Comparison of ENCODE assay signal across 10 mouse cellular contexts in genomic region chr2:153483118-153483983, GRCm38 (mm10). TPM values are rescaled to one million over a fixed set of nuclear protein-coding genes. Genes with fewer than 3 reads are reported as not detected.
DNase-seq lines count a peak whose midpoint lies in the region; ATAC-seq lines count a peak whose summit lies in the region.
"Had no signal": no experiment of that assay in that cellular context is flagged by ENCODE, and none has a peak within 500 bp of the region (broad histone marks: within the 10 kb centered on the region; RNA-seq: fewer than 3 reads in every experiment).

No protein-coding gene starts in this region.

- H3K9ac ChIP-seq in embryonic facial prominence, embryonic 14.5 days (ENCODE audit: low read depth, low read length) = peak overlapping the region; percentile 26; the same call in 1 of the 2 replicates

- H3K36me3 ChIP-seq in embryonic facial prominence, embryonic 14.5 days (ENCODE audit: control insufficient read depth, insufficient read depth, low read length) = no peaks in the 10 kb centered on the region
- H3K36me3 ChIP-seq in hindbrain, embryonic 10.5 days = no peaks in the 10 kb centered on the region

- peak overlapping the region; percentile 49 for H3K27ac ChIP-seq in embryonic facial prominence, embryonic 14.5 days (replicated peaks; ENCODE audit: low read depth, low read length)
- H3K27ac ChIP-seq in hindbrain, embryonic 10.5 days = peak overlapping the region; percentile 82

- peak; percentile 58 for DNase-seq in gastrocnemius, postnatal 14 days
- no peak for DNase-seq in gastrocnemius, adult 8-10 months (ENCODE audit: low spot score in 2 of 2)
- DNase-seq in adrenal gland, postnatal 10 days = peak; percentile 85
- peak; percentile 86 for DNase-seq in embryonic facial prominence, embryonic 14.5 days (ENCODE audit: low spot score)
- peak; percentile 56 for DNase-seq in hindbrain, embryonic 10.5 days (ENCODE audit: low spot score)
- peak; percentile 49 to 62 for DNase-seq in layer of hippocampus, postnatal 25 days (ENCODE audit: extremely low spot score in 1 of 2, low spot score in 1 of 2)
- DNase-seq in spleen, postnatal 10 days (ENCODE audit: low spot score in 2 of 2) = peak; percentile 66 to 85

- ATAC-seq in embryonic facial prominence, embryonic 14.5 days (ENCODE audit: low read depth) = peak; percentile 51
- peak; percentile 85 for ATAC-seq in megakaryocyte-erythroid progenitor cell, adult 5-6 weeks (replicated peaks; ENCODE audit: low FRiP score, low TSS enrichment, poor library complexity, severe bottlenecking)

- no peak overlapping the region for H3K4me3 ChIP-seq in embryonic facial prominence, embryonic 14.5 days (ENCODE audit: low read depth, low read length)
- H3K4me3 ChIP-seq in hindbrain, embryonic 10.5 days = peak overlapping the region; percentile 28

- H3K4me1 ChIP-seq in embryonic facial prominence, embryonic 14.5 days (ENCODE audit: control insufficient read depth, insufficient read depth, low read length) = peaks cover 12% of the 10 kb centered on the region
- H3K4me1 ChIP-seq in hindbrain, embryonic 10.5 days (replicated peaks) = peaks cover 56% of the 10 kb centered on the region

- intact Hi-C loops in gastrocnemius, postnatal 14 days (cut with DNase I; ENCODE audit: low total_unique reads) = no loop called here

- H3K4me2 ChIP-seq in embryonic facial prominence, embryonic 14.5 days (ENCODE audit: low read depth, low read length) = peak overlapping the region; percentile 36

- 9% methylated on average over 20 of the region's 20 CpGs for WGBS in embryonic facial prominence, embryonic 14.5 days
- 7% methylated on average over 20 of the region's 20 CpGs for WGBS in hindbrain, embryonic 10.5 days

- H3K27me3 ChIP-seq in embryonic facial prominence, embryonic 14.5 days (replicated peaks; ENCODE audit: control insufficient read depth, insufficient read depth, low read length) = no peaks in the 10 kb centered on the region
- H3K27me3 ChIP-seq in hindbrain, embryonic 10.5 days (ENCODE audit: insufficient read depth, poor library complexity, severe bottlenecking) = peaks cover 51% of the 10 kb centered on the region
- H3K27me3 ChIP-seq: CH12.LX had no signal

- no peaks in the 10 kb centered on the region for H3K9me3 ChIP-seq in embryonic facial prominence, embryonic 14.5 days (ENCODE audit: control insufficient read depth, low read length)
- H3K9me3 ChIP-seq in hindbrain, embryonic 10.5 days = no peaks in the 10 kb centered on the region

RNA-seq across cellular contexts. Expression of gene 4930404H24Rik, which starts 9.2 kb away (rescaled TPM):
- not detected for total RNA-seq in gastrocnemius, postnatal 14 days (2021)
- total RNA-seq in gastrocnemius, adult 8-10 months (2022) = not detected
- total RNA-seq in adrenal gland, postnatal 10 days (2021) = not detected
- polyA plus RNA-seq in embryonic facial prominence, embryonic 14.5 days (2014; fragmentation: Nextera tagmentation; extraction: Ambion mirVana) = not detected in 2 replicates
- not detected in 2 replicates for polyA plus RNA-seq in hindbrain, embryonic 10.5 days (2016; fragmentation: Nextera tagmentation; extraction: Ambion mirVana)
- total RNA-seq in layer of hippocampus, postnatal 25 days (2021) = not detected
- not detected in 2 replicates for total RNA-seq in megakaryocyte-erythroid progenitor cell, adult 5-6 weeks (2014; fragmentation: Nextera tagmentation)
- not detected in 2 replicates for total RNA-seq in megakaryocyte-erythroid progenitor cell, adult 5-6 weeks (2017)
- total RNA-seq: CH12.LX had no signal
- polyA plus RNA-seq: gonadal fat pad, adult 2 months had no signal

RNA-seq across cellular contexts. Expression of gene Nol4l, which starts 46.4 kb away (rescaled TPM):
- total RNA-seq in gastrocnemius, postnatal 14 days (2021) = 1 to 10 TPM; 3.0 to 3.3 TPM
- under 1 TPM; 0.29 to 0.94 (median 0.41) TPM for total RNA-seq in gastrocnemius, adult 8-10 months (2022)
- total RNA-seq in adrenal gland, postnatal 10 days (2021) = 10 to 100 TPM; 14.1 to 21.3 TPM
- polyA plus RNA-seq in embryonic facial prominence, embryonic 14.5 days (2014; fragmentation: Nextera tagmentation; extraction: Ambion mirVana) = 11.6 and 12.9 TPM in 2 replicates
- polyA plus RNA-seq in hindbrain, embryonic 10.5 days (2016; fragmentation: Nextera tagmentation; extraction: Ambion mirVana) = 19.1 and 23.3 TPM in 2 replicates
- total RNA-seq in layer of hippocampus, postnatal 25 days (2021) = 10 to 100 TPM; 42.7 to 48.9 TPM
- 10.4 and 13.8 TPM in 2 replicates for total RNA-seq in megakaryocyte-erythroid progenitor cell, adult 5-6 weeks (2014; fragmentation: Nextera tagmentation)
- total RNA-seq in megakaryocyte-erythroid progenitor cell, adult 5-6 weeks (2017) = 4.2 and 13.3 TPM in 2 replicates

Comparison
In these comparisons a context has a peak if more than half of its experiments do, and no peak if none do; other contexts are left out.
1. DNase-seq: peak in gastrocnemius, postnatal 14 days (single experiment), adrenal gland, postnatal 10 days (single experiment), embryonic facial prominence, embryonic 14.5 days (single experiment), hindbrain, embryonic 10.5 days (single experiment), layer of hippocampus, postnatal 25 days (2 of 2) and spleen, postnatal 10 days (2 of 2); none in gastrocnemius, adult 8-10 months (0 of 2).